Mouse (Mus musculus): ENCODE measurements around the gene Gm10096. TPM values are rescaled to one million over a fixed set of nuclear protein-coding genes. Genes with fewer than 3 reads are reported as not detected.

The Gm10096 gene
- polyA plus RNA-seq (2014; fragmentation: Illumina TruSeq; extraction: RNeasy Lipid Tissue Mini Kit (QIAGEN cat#74804); ENCODE audit: low read depth, low replicate concordance): not detected

GRCm38 (mm10) chrX:28954602-28955001, at the start of gene Gm10096:
Gene Gm10096 (minus strand): TSS chrX:28954702.

Measured in liver, adult 10 weeks (tissue).